Mouse (Mus musculus): ENCODE data around the gene Gm20388. TPM values are rescaled to one million over a fixed set of nuclear protein-coding genes. Genes with fewer than 3 reads are reported as not detected.
A peak's percentile ranks its signal among the peaks of the same experiment; 100 is the strongest.
"Not testable (repeated sequence)": the region's sequence is repeated elsewhere in the genome, so short reads cannot be mapped to it uniquely, and the experiment has no call there.

The Gm20388 gene
- total RNA-seq, 2 experiments from 2014 or later, result 2.2 to 7.6 TPM

GRCm38 (mm10) chr8:123536242-123536989 lies 3625.8 kb downstream of the Gm20388 start:
- no peak for TF ChIP-seq CTCF (conservative IDR thresholded peaks at IDR 0.05)
- Histone ChIP-seq H3K27ac (no peak overlapping the region), H3K4me3 (no peak overlapping the region)
- peak in 1 of 2 experiments; percentile 8 for DNase-seq (ENCODE audit: low spot score in 2 of 2)

GRCm38 (mm10) chr8:123536990-123537380 lies 3626.3 kb downstream of the Gm20388 start:
- no peak for TF ChIP-seq CTCF (conservative IDR thresholded peaks at IDR 0.05)
- Histone ChIP-seq H3K27ac (no peak overlapping the region), H3K4me3 (no peak overlapping the region)
- peak in 1 of 2 experiments; percentile 5 for DNase-seq (ENCODE audit: low spot score in 2 of 2)

GRCm38 (mm10) chr8:123537641-123538040 lies 3627.0 kb downstream of the Gm20388 start:
- not testable (repeated sequence) for H3K4me3 ChIP-seq, H3K27ac ChIP-seq
- peak; percentile 31 to 32 for DNase-seq (ENCODE audit: low spot score in 2 of 2)

GRCm38 (mm10) chr8:123564221-123564620 lies 3653.6 kb downstream of the Gm20388 start:
- DNase-seq (ENCODE audit: low spot score in 2 of 2); H3K27ac ChIP-seq; H3K4me3 ChIP-seq: not testable (repeated sequence)

- not testable (repeated sequence) for H3K27ac ChIP-seq
- peak in 1 of 2 experiments; percentile 9 for DNase-seq (ENCODE audit: low spot score in 2 of 2)
These were observed 3664.7 kb downstream of the Gm20388 start for GRCm38 (mm10) chr8:123575386-123575785.

DNA sequence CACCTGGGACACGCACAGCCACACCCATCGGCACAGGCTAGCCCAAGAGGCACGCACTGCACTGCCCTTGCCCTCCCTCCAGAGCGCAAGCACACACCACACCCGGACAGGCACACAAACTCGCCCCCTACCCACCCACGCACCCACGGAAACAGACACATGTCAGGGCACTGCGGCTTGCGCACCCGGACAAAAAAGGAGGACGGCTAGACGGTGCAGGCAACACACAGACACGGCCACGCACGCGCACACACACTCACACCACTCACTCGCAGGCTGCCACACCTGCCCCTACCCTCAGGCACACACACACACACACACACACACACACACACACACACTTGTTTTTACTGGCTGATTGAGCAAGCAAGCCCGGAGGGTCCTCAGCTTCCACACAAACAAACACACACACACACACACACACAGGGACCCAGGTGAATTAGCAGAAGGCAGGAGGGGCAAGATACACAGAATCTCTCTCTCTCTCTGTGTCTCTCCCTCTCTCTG lies 3690.1 kb downstream of the Gm20388 start:
- not testable (repeated sequence) for H3K27ac ChIP-seq, H3K4me3 ChIP-seq
- DNase-seq (ENCODE audit: low spot score in 2 of 2), result peak; percentile 16 to 23

More at GRCm38 (mm10) chr8:123575386-123575785, 3664.7 kb downstream of the Gm20388 start:
- H3K4me3 ChIP-seq, result not testable (repeated sequence)

- not testable (repeated sequence) for DNase-seq (ENCODE audit: low spot score in 2 of 2); H3K27ac ChIP-seq; H3K4me3 ChIP-seq
These were observed 3690.8 kb downstream of the Gm20388 start for GRCm38 (mm10) chr8:123601457-123601856.

- peak in 1 of 2 experiments; percentile 4 for DNase-seq (ENCODE audit: low spot score in 2 of 2)
These were observed 3702.0 kb downstream of the Gm20388 start for GRCm38 (mm10) chr8:123612652-123613051.

DNA sequence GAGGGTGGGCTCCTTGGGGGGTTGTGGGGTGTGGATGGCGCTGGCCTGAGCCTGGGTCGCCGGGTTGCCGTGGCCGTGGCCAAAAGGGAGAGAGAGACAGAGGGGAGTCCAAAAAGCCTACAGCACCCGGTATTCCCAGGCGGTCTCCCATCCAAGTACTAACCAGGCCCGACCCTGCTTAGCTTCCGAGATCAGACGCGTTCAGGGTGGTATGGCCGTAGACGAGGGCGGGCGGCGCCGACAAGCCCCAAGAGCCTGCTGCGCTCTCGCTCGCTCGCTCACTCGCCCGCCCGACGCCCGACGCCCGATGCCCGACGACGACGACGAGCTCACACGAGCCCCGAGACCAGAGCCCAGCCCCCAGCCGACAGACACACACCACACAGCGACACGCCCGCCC lies 3712.9 kb downstream of the Gm20388 start:
- DNase-seq (ENCODE audit: low spot score in 2 of 2); H3K4me3 ChIP-seq; H3K27ac ChIP-seq: not testable (repeated sequence)

More at GRCm38 (mm10) chr8:123612652-123613051, 3702.0 kb downstream of the Gm20388 start:
- H3K27ac ChIP-seq, H3K4me3 ChIP-seq: not testable (repeated sequence)

- peak in 1 of 2 experiments; percentile 2 for DNase-seq (ENCODE audit: low spot score in 2 of 2)
These were observed 3713.6 kb downstream of the Gm20388 start for GRCm38 (mm10) chr8:123624274-123624673.

GRCm38 (mm10) chr8:123624702-123625101 lies 3714.1 kb downstream of the Gm20388 start:
- Histone ChIP-seq H3K4me3 (no peak overlapping the region), H3K27ac (no peak overlapping the region)
- no peak for TF ChIP-seq CTCF (conservative IDR thresholded peaks at IDR 0.05)
- peak in 1 of 2 experiments; percentile 7 for DNase-seq (ENCODE audit: low spot score in 2 of 2)

More at GRCm38 (mm10) chr8:123624274-123624673, 3713.6 kb downstream of the Gm20388 start:
- Histone ChIP-seq H3K27ac (no peak overlapping the region), H3K4me3 (no peak overlapping the region)
- TF ChIP-seq CTCF (conservative IDR thresholded peaks at IDR 0.05), result no peak

DNA sequence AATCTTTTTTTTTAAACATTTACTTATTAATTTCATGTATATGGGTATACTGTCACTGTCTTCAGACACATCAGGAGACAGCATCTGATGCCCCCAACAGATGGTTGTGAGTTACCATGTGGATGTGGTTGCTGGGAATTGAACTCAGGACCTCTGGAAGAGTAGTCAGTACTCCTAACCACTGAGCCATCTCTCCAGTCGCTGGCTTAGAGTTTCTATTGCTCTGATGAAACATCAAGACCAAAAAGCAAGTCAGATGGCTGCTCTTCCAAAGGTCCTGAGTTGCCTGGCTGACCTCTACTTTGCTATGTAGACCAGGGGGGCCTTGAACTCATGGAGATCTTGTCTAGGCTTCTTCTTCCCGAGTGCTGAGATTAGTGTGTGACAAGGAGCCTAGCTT lies 3715.1 kb downstream of the Gm20388 start:
- H3K27ac ChIP-seq, result no peak overlapping the region
- no peak overlapping the region for H3K4me3 ChIP-seq
- no peak for TF ChIP-seq CTCF (conservative IDR thresholded peaks at IDR 0.05)
- no peak for DNase-seq (ENCODE audit: low spot score in 2 of 2)

DNA sequence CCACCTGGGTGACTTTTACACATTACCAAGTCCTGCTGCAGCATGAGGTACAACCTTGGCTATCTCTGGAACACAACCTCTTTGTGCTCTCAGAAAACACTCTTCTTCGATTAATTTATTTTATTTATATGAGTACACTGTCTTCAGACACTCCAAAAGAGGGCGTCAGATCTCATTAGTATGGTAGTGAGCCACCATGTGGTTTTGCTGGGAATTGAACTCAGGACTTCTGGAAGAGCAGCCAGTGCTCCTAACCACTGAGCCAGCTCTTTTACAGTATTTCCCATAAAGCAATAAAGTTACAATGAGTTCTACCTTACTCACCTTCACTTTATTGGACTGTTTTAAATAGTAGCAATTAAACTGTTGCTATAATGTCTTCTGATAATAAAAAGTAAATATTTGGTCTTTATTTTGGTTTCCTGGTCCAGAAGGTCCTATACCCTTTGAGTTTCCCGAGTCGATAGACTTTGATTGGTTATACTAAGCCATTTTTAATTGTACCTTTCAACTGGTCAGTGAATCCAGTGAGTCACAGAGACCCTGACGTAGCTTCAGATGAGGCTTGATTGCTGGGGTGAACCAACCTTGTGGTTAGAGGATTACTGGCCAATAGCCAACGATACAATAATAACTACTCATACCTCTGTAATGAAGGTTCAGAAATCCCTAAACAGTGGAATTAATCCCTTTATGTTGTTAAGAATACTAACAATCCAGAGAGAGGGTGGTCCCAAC lies 3716.9 kb downstream of the Gm20388 start:
- DNase-seq (ENCODE audit: low spot score in 2 of 2), result no peak

More for the DNA sequence above, 3716.9 kb downstream of the Gm20388 start:
- no peak overlapping the region for H3K27ac ChIP-seq
- peak; percentile 50 for TF ChIP-seq CTCF (conservative IDR thresholded peaks at IDR 0.05)
- H3K4me3 ChIP-seq, result no peak overlapping the region
